Mouse (Mus musculus) heart, embryonic 14.5 days (tissue): Measurements from ENCODE around the gene Entr1. TPM values are rescaled to one million over a fixed set of nuclear protein-coding genes. Genes with fewer than 3 reads are reported as not detected.

Experiments used
- ATAC-seq: fragments of 200-750 bp; cut with Nextera tagmentation; 2 replicates; pipeline ENCODE4 v1.8.0; 2017; ENCODE audit warnings: low read depth, moderate TSS enrichment; ENCODE audit not compliant: insufficient number of reproducible peaks, insufficient read depth, low FRiP score
- H3K27ac ChIP-seq, 2 experiments: fragments of 200-500 bp in 1 of 2; fragments of 300-500 bp in 1 of 2; sonication (generic) in 1 of 2; replicated peaks in 1 of 2; 2 replicates each; pipeline ENCODE4 v1.5.1; 2012 to 2014; ENCODE audit warnings: low read depth in 2 of 2, low read length in 2 of 2, control low read depth in 1 of 2, mild to moderate bottlenecking in 1 of 2, mixed read lengths in 1 of 2; ENCODE audit not compliant: control insufficient read depth in 1 of 2, insufficient read depth in 1 of 2
- H3K27me3 ChIP-seq: fragments of 300-500 bp; sonication (generic); 2 replicates; pipeline ENCODE4 v1.6.1; 2014; ENCODE audit warnings: mild to moderate bottlenecking, low read length, control low read depth; ENCODE audit not compliant: control insufficient read depth, insufficient read depth
- H3K36me3 ChIP-seq: fragments of 300-500 bp; sonication (generic); 2 replicates; pipeline ENCODE4 v1.6.1; 2014; ENCODE audit warnings: mild to moderate bottlenecking, control low read depth, low read length, mixed read lengths; ENCODE audit not compliant: control insufficient read depth, insufficient read depth
- H3K4me1 ChIP-seq, 2 experiments: fragments of 200-500 bp in 1 of 2; fragments of 300-500 bp in 1 of 2; sonication (generic) in 1 of 2; 2 replicates each; pipeline ENCODE4 v1.6.1; 2012 to 2014; ENCODE audit warnings: low read length in 2 of 2, control low read depth in 1 of 2, mixed read lengths in 1 of 2; ENCODE audit not compliant: control insufficient read depth in 2 of 2, insufficient read depth in 2 of 2
- H3K4me2 ChIP-seq: fragments of 300-500 bp; sonication (generic); 2 replicates; pipeline ENCODE4 v1.6.1; 2014; ENCODE audit warnings: mild to moderate bottlenecking, low read length
- H3K4me3 ChIP-seq, 2 experiments: fragments of 200-500 bp in 1 of 2; fragments of 300-500 bp in 1 of 2; sonication (generic) in 1 of 2; 2 replicates each; pipeline ENCODE4 v1.5.1; 2012 to 2014; ENCODE audit warnings: low read length in 2 of 2, mild to moderate bottlenecking in 2 of 2, control low read depth in 1 of 2, low read depth in 1 of 2, moderate library complexity in 1 of 2; ENCODE audit not compliant: control insufficient read depth in 1 of 2, insufficient read depth in 1 of 2
- H3K9ac ChIP-seq: fragments of 300-500 bp; sonication (generic); 2 replicates; pipeline ENCODE4 v1.6.1; 2014; ENCODE audit warnings: mild to moderate bottlenecking, low read length
- H3K9me3 ChIP-seq: fragments of 300-500 bp; sonication (generic); 2 replicates; pipeline ENCODE4 v1.6.1; 2016; ENCODE audit warnings: low read length, control low read depth; ENCODE audit not compliant: control insufficient read depth
- WGBS: fragments of 180-500 bp; shearing (Covaris S2); extraction: QIAGEN DNeasy Blood & Tissue Kit; methylation state at CpG from one replicate; pipeline ENCODE4 v1.1.7; 2014; 5-methylcytosine and 5-hydroxymethylcytosine counted together
- polyA plus RNA-seq: library from polyadenylated mRNA; unstranded; fragments of >200 nt; fragmentation: Nextera tagmentation; extraction: Ambion mirVana; gene quantifications from 2 replicates; pipeline ENCODE4 v1.2.1, GENCODE M21; 2014

Entr1 gene
- polyA plus RNA-seq, 1 experiment from 2014 or later = 75.6 TPM

DNA sequence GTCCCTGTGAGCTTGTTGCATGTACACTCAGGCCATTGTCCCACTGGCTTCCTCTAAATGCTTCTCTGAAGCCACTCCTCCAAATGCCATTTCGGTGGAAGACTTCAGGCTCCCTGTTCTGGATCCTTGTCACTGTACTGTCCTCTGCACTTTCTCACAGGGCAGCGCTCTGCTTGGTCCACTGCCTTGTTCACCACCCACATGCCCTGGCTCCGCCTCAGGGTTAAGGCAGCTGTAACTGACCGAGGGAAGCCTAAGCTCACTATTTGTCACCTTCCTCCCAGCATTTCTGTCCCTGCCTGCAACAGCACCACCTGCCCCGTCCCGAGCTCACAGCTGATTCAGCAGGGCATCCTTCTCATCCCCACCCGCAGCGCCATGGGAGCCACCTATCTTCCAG lies 14.2 kb upstream of the Entr1 start:
- peaks cover 45% of the 10 kb centered on the region for H3K36me3 ChIP-seq
- peaks cover 12 to 27% of the 10 kb centered on the region in 2 experiments; a peak in 3 of 4 replicates for H3K4me1 ChIP-seq
- no peak for ATAC-seq
- no peak overlapping the region for H3K4me2 ChIP-seq
- H3K4me3 ChIP-seq = no peak overlapping the region
- no peak overlapping the region for H3K9ac ChIP-seq
- H3K27me3 ChIP-seq = no peaks in the 10 kb centered on the region
- 69% methylated on average over 8 of the region's 8 CpGs for WGBS
- no peak overlapping the region for H3K27ac ChIP-seq
- H3K9me3 ChIP-seq = no peaks in the 10 kb centered on the region

DNA sequence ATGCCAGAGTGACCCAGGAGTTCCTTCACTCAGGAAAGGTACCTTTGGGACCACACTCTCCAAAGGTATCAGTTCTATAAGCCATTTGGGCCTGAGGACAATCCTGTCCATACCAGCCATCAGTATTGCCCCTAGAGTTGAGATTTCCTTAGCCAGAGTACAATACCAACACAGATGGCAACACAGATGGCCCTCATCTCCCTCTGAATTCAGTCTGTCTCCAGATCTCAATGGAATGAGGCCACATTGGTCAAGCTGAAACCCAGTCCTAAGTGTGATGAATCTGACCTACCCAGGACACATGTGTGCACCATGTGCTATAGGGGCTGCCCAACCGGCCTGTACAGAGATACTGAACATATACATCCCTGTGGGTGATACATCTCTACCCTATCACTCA lies 13.1 kb upstream of the Entr1 start:
- no peak overlapping the region for H3K4me3 ChIP-seq
- peaks cover 6 to 16% of the 10 kb centered on the region in 2 experiments; a peak in 3 of 4 replicates for H3K4me1 ChIP-seq
- H3K27me3 ChIP-seq = no peaks in the 10 kb centered on the region
- no peaks in the 10 kb centered on the region for H3K9me3 ChIP-seq
- H3K9ac ChIP-seq = no peak overlapping the region
- no peak for ATAC-seq
- no peak overlapping the region for H3K27ac ChIP-seq
- no peak overlapping the region for H3K4me2 ChIP-seq
- 82% methylated on average over 1 of the region's 1 CpGs for WGBS
- H3K36me3 ChIP-seq = peaks cover 55% of the 10 kb centered on the region

DNA sequence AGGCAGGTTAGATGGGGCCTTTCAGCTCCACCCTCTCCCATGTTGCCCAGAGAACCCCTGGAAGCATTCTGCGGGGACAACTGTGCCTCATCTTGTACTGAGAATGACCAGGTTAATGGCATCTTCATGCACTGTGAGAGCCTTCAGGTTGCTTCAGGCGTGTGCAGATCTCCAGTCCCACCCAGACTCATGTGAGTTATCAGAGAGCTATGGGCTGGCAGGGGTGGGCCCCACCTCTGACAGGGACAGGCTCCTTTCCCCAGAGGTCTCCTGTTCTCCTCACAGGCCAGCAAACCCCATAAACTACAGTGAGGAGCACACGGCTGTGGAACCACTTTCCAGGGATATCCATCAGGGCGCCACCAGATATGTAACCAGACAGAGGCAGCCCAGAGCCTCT lies 11.9 kb upstream of the Entr1 start:
- H3K4me1 ChIP-seq = peaks cover 0 to 4% of the 10 kb centered on the region in 2 experiments; a peak in 2 of 4 replicates
- H3K4me2 ChIP-seq = no peak overlapping the region
- H3K4me3 ChIP-seq = no peak overlapping the region
- no peaks in the 10 kb centered on the region for H3K27me3 ChIP-seq
- H3K9ac ChIP-seq = no peak overlapping the region
- H3K9me3 ChIP-seq = no peaks in the 10 kb centered on the region
- H3K36me3 ChIP-seq = peaks cover 62% of the 10 kb centered on the region
- H3K27ac ChIP-seq = no peak overlapping the region
- ATAC-seq = no peak
- 85% methylated on average over 4 of the region's 4 CpGs for WGBS

GRCm38 (mm10) chr2:26400296-26400695 lies 11.2 kb upstream of the Entr1 start:
- Histone ChIP-seq H3K36me3 (peaks cover 69% of the 10 kb centered on the region), H3K4me3 (no peak overlapping the region), H3K27me3 (no peaks in the 10 kb centered on the region), H3K9ac (no peak overlapping the region), H3K4me1 (no peaks in the 10 kb centered on the region), H3K4me2 (no peak overlapping the region), H3K27ac (no peak overlapping the region), H3K9me3 (no peaks in the 10 kb centered on the region)
- no peak for ATAC-seq
- WGBS = 88% methylated on average over 5 of the region's 5 CpGs

DNA sequence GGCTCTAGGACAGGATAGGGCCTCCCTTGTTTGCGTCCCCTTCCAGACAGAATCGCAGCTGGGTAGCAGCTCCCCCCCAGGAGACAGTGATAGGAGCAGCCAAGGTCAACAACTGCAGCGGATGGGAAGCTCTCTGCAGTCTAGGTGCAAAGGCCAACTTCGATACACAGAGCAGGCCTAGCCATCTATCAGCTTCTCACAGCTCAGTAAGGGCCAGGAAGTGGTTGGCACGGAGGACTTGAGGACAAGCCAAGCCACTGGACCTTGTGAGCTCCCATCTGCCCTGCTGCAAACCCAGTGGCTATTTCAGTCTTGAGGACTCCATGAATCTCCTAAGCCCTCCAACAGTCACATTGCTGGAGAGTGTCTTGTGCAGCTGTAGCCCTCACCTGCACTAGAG lies 10.5 kb upstream of the Entr1 start:
- no peak for ATAC-seq
- H3K27ac ChIP-seq = no peak overlapping the region
- H3K36me3 ChIP-seq = peaks cover 76% of the 10 kb centered on the region
- no peak overlapping the region for H3K9ac ChIP-seq
- H3K4me2 ChIP-seq = no peak overlapping the region
- H3K4me3 ChIP-seq = no peak overlapping the region
- 68% methylated on average over 5 of the region's 5 CpGs for WGBS
- no peaks in the 10 kb centered on the region for H3K9me3 ChIP-seq
- no peaks in the 10 kb centered on the region for H3K4me1 ChIP-seq
- no peaks in the 10 kb centered on the region for H3K27me3 ChIP-seq

- WGBS = 81% methylated on average over 8 of the region's 8 CpGs
- Histone ChIP-seq H3K4me1 (no peaks in the 10 kb centered on the region), H3K27ac (no peak overlapping the region), H3K4me2 (no peak overlapping the region), H3K9me3 (no peaks in the 10 kb centered on the region), H3K27me3 (no peaks in the 10 kb centered on the region), H3K36me3 (peaks cover 83% of the 10 kb centered on the region), H3K9ac (no peak overlapping the region), H3K4me3 (no peak overlapping the region)
- no peak for ATAC-seq
These were observed 9.9 kb upstream of the Entr1 start for GRCm38 (mm10) chr2:26398978-26399377.

DNA sequence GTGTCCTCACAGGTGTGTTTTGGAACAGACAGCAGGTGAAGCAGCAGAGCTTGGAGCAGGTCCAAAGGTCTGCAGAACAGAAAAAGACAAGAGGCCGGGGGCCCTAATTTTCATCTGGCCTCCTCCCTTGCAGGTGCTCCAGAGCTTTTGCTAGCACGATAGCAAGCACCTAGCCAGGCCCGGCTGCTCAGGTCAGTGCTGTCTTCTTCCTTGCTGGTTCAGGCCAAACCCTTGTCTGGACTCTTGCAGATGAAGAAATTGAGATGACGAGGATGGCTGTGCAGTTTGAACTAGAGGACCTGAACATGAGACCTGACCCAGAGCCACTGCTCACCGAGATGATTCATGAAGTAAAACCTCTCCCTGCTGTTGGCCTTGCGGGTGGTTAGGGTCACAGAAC lies 2.5 kb upstream of the Entr1 start:
- no peak overlapping the region for H3K27ac ChIP-seq
- no peak for ATAC-seq
- H3K4me1 ChIP-seq = peaks cover 5 to 15% of the 10 kb centered on the region in 2 experiments
- peaks cover 75% of the 10 kb centered on the region for H3K36me3 ChIP-seq
- no peaks in the 10 kb centered on the region for H3K9me3 ChIP-seq
- no peak overlapping the region for H3K9ac ChIP-seq
- no peak overlapping the region for H3K4me2 ChIP-seq
- no peaks in the 10 kb centered on the region for H3K27me3 ChIP-seq
- WGBS = 89% methylated on average over 6 of the region's 6 CpGs
- no peak overlapping the region for H3K4me3 ChIP-seq

DNA sequence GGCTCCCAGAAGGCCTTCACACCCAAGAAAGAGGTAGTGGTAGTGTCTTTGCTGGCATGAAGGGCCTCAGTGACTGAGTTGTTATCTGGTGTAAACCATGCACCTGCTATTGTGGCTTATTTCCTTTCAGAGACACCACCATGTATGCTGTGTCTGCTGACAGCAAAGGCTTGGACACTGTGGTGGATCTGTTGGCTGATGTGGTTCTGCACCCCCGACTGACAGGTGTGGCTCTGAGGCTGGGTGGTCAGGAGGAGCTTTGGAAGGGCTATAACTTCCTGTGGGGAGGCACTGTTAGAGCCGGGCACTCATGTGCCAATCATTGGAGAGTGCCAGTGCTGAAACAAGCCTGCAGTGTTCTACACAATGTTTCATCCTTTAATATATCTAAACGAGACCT lies 1.8 kb upstream of the Entr1 start:
- H3K36me3 ChIP-seq = peaks cover 75% of the 10 kb centered on the region
- H3K9me3 ChIP-seq = no peaks in the 10 kb centered on the region
- H3K27ac ChIP-seq = no peak overlapping the region
- no peak for ATAC-seq
- WGBS = 89% methylated on average over 3 of the region's 3 CpGs
- H3K4me1 ChIP-seq = peaks cover 5 to 15% of the 10 kb centered on the region in 2 experiments
- H3K4me3 ChIP-seq = no peak overlapping the region
- no peaks in the 10 kb centered on the region for H3K27me3 ChIP-seq
- H3K4me2 ChIP-seq = no peak overlapping the region
- H3K9ac ChIP-seq = no peak overlapping the region
